Mouse (Mus musculus) neural tube, embryonic 15.5 days (tissue): ENCODE measurements around the gene Sowahb. TPM values are rescaled to one million over a fixed set of nuclear protein-coding genes. Genes with fewer than 3 reads are reported as not detected.

ENCODE experiments used
- ATAC-seq: fragments of 200-750 bp; cut with Nextera tagmentation; 2 replicates; pipeline ENCODE4 v1.8.0; 2017; ENCODE audit warnings: mild to moderate bottlenecking, moderate TSS enrichment, moderate library complexity; ENCODE audit not compliant: low FRiP score
- H3K27ac ChIP-seq: fragments of 300-500 bp; sonication (generic); replicated peaks from 2 replicates; pipeline ENCODE4 v1.5.1; 2015; ENCODE audit warnings: mild to moderate bottlenecking, inconsistent platforms
- H3K27me3 ChIP-seq: fragments of 300-500 bp; sonication (generic); replicated peaks from 2 replicates; pipeline ENCODE4 v1.6.1; 2015; ENCODE audit warnings: inconsistent platforms
- H3K36me3 ChIP-seq: fragments of 300-500 bp; sonication (generic); 2 replicates; pipeline ENCODE4 v1.6.1; 2015; ENCODE audit warnings: inconsistent platforms
- H3K4me1 ChIP-seq: fragments of 300-500 bp; sonication (generic); 2 replicates; pipeline ENCODE4 v1.6.1; 2015; ENCODE audit warnings: inconsistent platforms
- H3K4me2 ChIP-seq: fragments of 300-500 bp; sonication (generic); 2 replicates; pipeline ENCODE4 v1.6.1; 2015; ENCODE audit warnings: inconsistent platforms, mild to moderate bottlenecking, moderate library complexity
- H3K4me3 ChIP-seq: fragments of 300-500 bp; sonication (generic); replicated peaks from 2 replicates; pipeline ENCODE4 v1.5.1; 2015; ENCODE audit warnings: mild to moderate bottlenecking, inconsistent platforms
- H3K9ac ChIP-seq: fragments of 300-500 bp; sonication (generic); replicated peaks from 2 replicates; pipeline ENCODE4 v1.6.1; 2015; ENCODE audit warnings: mild to moderate bottlenecking, inconsistent platforms
- H3K9me3 ChIP-seq: fragments of 300-500 bp; sonication (generic); replicated peaks from 2 replicates; pipeline ENCODE4 v1.6.1; 2016; ENCODE audit warnings: inconsistent platforms
- WGBS: fragments of 180-500 bp; shearing (Covaris S2); methylation state at CpG from one replicate; pipeline ENCODE4 v1.1.7; 2015; ENCODE audit warnings: mixed read lengths; 5-methylcytosine and 5-hydroxymethylcytosine counted together
- polyA plus RNA-seq: library from polyadenylated mRNA; unstranded; fragments of >200 nt; fragmentation: Nextera tagmentation; extraction: Ambion mirVana; gene quantifications from 2 replicates; pipeline ENCODE4 v1.2.1, GENCODE M21; 2015

Sowahb gene
- 0.34 TPM in 1 of 2 replicates, not detected in the other for polyA plus RNA-seq

DNA sequence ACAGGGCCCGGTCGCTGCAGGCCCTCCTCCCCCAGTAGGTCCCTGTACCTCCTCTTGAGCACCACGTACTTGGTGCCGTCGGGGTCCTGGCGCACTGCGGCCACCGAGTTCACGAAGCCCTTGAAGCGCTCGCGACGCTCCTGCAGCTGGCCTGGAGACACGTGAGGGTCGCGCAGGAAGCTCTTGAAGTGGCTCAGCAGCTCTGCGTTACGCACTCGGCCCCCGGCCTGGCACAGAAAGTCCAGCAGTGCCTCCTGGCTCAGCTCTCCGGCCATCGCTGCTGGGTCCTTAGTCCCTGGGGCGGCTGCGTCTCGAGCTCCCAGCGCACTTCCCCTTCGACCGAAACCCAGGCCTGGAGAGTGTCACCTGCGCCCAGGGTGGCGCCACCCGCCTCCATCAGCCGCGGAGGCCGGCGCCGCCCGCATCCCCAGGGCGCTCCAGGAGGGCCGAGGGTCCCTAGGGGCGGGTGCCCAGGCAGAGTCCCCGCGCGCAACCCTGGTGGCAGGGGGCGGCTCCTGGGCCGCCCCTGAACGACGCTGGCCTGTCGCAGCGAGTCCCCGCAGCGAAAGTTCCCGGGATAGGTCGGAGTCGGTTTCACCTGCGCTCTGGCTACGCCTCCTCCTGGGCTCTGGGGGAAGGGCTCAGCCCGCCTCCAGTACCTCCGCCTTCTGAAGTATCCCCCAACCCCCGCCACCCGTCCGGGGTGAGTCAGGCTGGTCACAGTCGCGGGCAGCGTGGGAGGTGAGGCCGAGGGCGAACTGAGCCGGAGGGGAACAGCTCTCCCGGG lies at the start of gene Sowahb:
Sowahb (minus strand) TSS at position 439 of the 787 bp plus-strand sequence.
- H3K9me3 ChIP-seq: no peaks in the 10 kb centered on the region
- H3K9ac ChIP-seq: peak within 1 kb of the TSS; percentile 50
- peaks cover 74% of the 10 kb centered on the region for H3K27me3 ChIP-seq
- peak; percentile 58 for ATAC-seq
- peak within 1 kb of the TSS; percentile 51 for H3K4me3 ChIP-seq
- peak within 1 kb of the TSS; percentile 99 for H3K4me2 ChIP-seq
- WGBS: under 1% methylated on average over 68 of the region's 68 CpGs
- no peaks in the 10 kb centered on the region for H3K36me3 ChIP-seq
- peaks cover 22% of the 10 kb centered on the region for H3K4me1 ChIP-seq
- H3K27ac ChIP-seq: no peak within 1 kb of the TSS

DNA sequence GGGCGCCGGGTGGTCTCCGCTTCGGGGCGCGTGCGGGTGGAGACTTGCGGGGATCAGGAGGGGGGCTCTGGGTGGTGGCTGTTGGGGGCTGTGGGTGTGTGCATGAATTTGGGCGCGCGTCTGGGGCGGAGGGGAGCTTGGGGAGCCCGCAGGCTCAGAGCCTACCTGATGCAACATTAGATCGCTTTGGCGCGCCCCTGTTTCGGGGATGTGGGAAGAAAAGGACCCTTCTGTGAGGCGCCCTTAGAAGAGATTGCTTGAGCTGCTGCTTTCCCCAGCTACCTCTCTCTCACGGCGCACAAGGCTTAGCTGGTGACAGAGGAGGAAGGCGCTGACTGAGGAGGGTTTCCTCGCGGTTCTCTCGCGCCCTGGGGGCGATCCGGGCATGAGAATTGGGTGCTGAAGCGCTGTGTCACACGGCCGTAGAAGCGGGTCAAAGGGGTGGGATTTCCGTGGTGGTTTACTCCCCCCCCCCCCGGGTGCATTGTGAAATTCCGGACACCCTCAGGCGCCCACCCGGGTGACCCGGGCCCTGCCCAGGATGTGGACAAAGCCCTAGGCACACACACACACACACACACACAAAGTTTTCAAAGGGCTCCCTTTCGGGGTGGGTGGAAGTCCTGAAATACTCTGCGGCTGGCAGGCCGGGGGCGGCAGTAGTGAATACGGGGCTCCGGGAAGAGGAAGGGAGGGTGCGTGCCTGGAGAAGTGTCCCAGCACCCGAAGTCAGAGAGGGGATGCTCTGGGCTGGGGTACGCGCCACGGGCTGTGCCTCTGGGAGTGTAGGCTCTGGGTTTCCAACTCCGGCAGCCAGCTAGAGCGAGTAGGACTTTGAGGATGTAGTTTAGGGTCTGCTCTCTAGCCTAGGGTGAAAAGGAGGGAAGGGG lies 49.1 kb upstream of the Sowahb start:
- peak; percentile 70 for ATAC-seq
- peak overlapping the region; percentile 90 for H3K4me3 ChIP-seq
- no peaks in the 10 kb centered on the region for H3K36me3 ChIP-seq
- H3K9me3 ChIP-seq: no peaks in the 10 kb centered on the region
- H3K9ac ChIP-seq: peak overlapping the region; percentile 87
- H3K4me2 ChIP-seq: peak overlapping the region; percentile 90
- peak overlapping the region; percentile 97 for H3K27ac ChIP-seq
- no peaks in the 10 kb centered on the region for H3K27me3 ChIP-seq
- WGBS: under 1% methylated on average over 48 of the region's 50 CpGs
- H3K4me1 ChIP-seq: peaks cover 56% of the 10 kb centered on the region

DNA sequence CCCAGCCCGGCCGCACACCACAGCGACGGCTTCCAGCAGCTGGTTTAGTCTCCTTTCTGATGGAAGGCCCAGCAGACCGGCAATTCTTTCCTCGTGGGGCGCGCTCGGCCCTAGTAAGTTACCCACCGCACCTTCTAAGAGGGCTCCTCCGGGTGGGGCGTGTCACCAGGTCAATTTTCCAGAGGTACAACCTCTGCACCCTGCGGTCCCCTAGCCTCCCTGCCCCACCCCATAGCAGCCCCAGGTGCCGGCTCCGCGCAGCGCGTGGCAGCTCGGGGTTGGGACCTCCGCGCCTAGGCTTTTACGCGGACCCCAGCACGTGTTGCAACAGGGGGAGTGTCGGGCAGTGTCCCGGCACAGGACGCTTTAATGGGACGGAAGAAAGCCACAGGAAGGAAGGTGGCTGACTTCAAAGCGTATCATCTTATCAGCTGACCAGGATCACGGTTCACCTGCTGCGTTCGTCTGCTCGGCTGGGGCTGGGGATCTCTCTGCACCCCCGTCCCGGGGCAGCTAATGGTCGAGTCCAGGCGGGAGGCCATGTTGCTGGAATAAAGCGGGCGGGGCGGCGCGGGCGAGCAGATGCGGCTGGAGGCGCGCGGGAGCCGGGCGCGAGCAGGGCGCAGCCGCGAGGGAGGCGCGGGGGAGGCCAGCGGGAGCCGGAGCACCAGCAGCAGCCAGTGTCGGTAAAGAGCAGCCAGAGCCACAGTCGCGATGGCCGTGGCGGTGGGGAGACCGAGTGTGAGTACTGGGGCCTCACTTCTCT lies 48.2 kb upstream of the Sowahb start, which contains the start of gene Sept11:
Sept11 (plus strand) TSS at position 581 of the 766 bp plus-strand sequence.
- H3K4me2 ChIP-seq: peak within 1 kb of the TSS; percentile 90
- no peaks in the 10 kb centered on the region for H3K9me3 ChIP-seq
- ATAC-seq: peak; percentile 93
- no peaks in the 10 kb centered on the region for H3K27me3 ChIP-seq
- peaks cover 48% of the 10 kb centered on the region for H3K4me1 ChIP-seq
- under 1% methylated on average over 63 of the region's 63 CpGs for WGBS
- H3K4me3 ChIP-seq: peak within 1 kb of the TSS; percentile 90
- no peaks in the 10 kb centered on the region for H3K36me3 ChIP-seq
- H3K9ac ChIP-seq: peak within 1 kb of the TSS; percentile 87
- peak within 1 kb of the TSS; percentile 97 for H3K27ac ChIP-seq

DNA sequence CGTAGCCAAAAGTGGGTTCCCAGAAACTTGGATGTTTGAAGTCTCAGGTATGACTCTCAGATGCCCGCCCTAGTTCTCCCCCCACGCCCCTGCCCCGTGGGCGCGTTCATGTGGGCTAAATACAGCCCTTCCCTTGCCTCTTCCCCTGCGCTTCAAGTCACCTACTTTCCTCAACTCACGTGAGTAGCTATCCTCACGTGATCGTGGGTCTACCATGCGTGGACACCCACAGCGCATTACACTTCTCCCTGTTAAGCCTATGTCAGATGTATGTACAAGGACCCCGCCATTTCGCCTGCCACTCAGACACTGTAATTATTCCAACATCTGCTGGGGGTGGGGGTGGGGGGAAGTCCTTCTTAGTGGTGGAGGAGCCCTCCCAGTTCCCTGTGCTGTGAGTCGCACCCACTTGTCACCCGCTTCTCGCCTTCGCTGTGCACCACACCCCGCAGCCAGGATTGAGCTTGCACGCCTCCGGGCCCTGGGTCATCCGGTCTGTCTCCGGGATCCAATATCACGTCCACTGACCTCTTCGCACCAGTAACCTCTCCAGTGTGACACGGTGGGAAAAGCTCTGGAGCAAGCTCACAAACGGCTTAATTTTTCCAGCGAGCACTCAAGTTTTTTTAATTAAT lies 47.4 kb upstream of the Sowahb start:
- 7% methylated on average over 28 of the region's 28 CpGs for WGBS
- H3K27me3 ChIP-seq: no peaks in the 10 kb centered on the region
- H3K4me2 ChIP-seq: peak overlapping the region; percentile 90
- H3K4me3 ChIP-seq: peak overlapping the region; percentile 90
- H3K4me1 ChIP-seq: peaks cover 41% of the 10 kb centered on the region
- peak; percentile 38 for ATAC-seq
- no peaks in the 10 kb centered on the region for H3K36me3 ChIP-seq
- H3K9me3 ChIP-seq: no peaks in the 10 kb centered on the region
- peak overlapping the region; percentile 87 for H3K9ac ChIP-seq
- H3K27ac ChIP-seq: peak overlapping the region; percentile 97

DNA sequence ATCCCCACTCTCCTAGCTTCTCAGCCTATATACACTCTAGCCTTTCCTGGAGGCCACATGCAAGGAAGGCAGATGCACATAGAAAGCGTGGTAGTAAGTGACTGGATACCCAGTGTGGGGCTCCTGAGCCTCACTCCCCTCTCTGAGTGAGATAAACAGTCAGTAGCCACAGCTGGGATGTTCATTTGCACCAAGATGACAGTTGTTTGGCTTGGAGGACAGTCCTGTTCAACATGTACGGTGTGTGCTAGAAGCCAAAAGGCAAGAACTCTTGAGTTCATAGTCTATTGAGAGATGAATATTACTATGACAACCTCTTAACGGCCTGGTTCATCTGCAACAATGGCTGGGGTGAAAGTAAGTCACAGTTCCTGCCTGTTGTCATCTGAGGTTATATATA lies 46.4 kb upstream of the Sowahb start:
- H3K27me3 ChIP-seq: no peaks in the 10 kb centered on the region
- no peak overlapping the region for H3K27ac ChIP-seq
- 57% methylated on average over 3 of the region's 3 CpGs for WGBS
- peaks cover 32% of the 10 kb centered on the region for H3K4me1 ChIP-seq
- no peak for ATAC-seq
- H3K4me2 ChIP-seq: peak overlapping the region; percentile 90
- no peaks in the 10 kb centered on the region for H3K9me3 ChIP-seq
- H3K36me3 ChIP-seq: no peaks in the 10 kb centered on the region
- no peak overlapping the region for H3K9ac ChIP-seq
- H3K4me3 ChIP-seq: peak overlapping the region; percentile 90

DNA sequence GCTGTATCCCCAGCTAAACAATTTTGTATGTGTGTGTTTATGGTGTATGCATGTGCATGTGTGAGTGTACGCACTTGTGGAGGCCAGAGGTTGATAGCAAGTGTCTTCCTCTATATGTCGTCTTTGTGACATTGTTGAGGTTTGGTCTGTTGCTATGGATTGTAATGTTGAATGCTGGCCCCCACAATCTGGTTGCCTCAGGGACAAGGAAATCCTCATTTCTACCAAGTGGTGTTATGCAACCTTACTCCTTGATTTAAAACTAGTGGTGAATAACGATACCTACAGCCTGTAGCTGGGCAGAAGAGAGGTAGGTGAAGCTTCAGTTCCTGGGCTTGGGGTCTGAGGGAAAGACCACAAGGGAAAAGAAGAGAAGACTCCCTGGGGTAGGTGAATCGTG lies 41.1 kb upstream of the Sowahb start:
- Histone ChIP-seq H3K27me3 (no peaks in the 10 kb centered on the region), H3K4me2 (no peak overlapping the region), H3K9ac (no peak overlapping the region), H3K4me3 (no peak overlapping the region), H3K4me1 (peaks cover 2% of the 10 kb centered on the region), H3K9me3 (no peaks in the 10 kb centered on the region), H3K36me3 (no peaks in the 10 kb centered on the region), H3K27ac (no peak overlapping the region)
- WGBS: 88% methylated on average over 4 of the region's 4 CpGs
- ATAC-seq: no peak

DNA sequence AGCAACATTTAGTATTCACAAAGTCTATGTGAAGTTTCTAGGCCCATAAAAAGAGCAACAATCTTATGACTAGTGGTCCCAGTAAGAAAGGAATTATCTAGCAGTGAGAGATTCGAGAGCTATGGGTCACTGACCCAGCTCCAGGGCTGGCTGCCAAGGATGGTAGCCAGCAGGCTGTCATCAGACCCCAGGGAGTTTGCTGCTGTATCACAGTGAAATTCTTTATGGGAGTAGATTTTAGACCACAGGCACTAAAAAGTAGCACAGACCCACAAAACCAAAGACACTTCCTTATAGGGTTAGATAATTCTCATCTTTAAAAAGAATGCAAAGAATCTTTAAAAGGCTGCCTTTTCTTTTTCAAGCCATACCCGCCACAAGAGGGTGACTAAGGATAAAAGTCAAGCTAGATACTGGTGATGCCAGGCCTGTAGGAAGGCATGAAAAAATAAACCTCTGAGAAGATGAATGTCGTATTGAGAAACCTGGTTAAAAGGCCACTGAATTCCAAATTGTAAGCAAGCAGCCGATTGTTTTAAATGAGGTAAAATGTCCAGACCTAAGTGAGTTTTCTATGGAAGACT lies 40.3 kb upstream of the Sowahb start:
- WGBS: 78% methylated on average over 4 of the region's 4 CpGs
- no peak overlapping the region for H3K27ac ChIP-seq
- no peaks in the 10 kb centered on the region for H3K4me1 ChIP-seq
- H3K36me3 ChIP-seq: no peaks in the 10 kb centered on the region
- H3K4me3 ChIP-seq: no peak overlapping the region
- H3K27me3 ChIP-seq: no peaks in the 10 kb centered on the region
- ATAC-seq: no peak
- H3K9me3 ChIP-seq: no peaks in the 10 kb centered on the region
- H3K9ac ChIP-seq: no peak overlapping the region
- no peak overlapping the region for H3K4me2 ChIP-seq

DNA sequence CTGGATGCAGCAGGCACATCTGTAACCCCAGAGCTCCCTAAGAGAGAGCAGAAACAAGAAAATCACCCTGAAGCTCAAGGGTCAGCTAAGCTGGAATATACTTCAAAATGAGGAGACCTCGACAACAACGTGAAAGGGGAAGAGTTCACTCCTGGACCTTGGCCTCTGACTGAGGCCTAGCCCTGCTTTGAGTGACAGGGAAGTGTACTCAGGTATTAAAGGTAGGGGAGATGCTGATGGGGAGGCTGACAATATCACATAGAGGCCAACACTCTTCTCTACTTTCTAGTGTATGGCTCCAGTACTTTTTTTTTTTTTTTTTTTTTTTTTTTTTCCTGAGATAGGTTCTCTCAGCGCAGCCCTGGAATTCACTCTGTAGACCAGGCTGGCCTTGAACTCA lies 34.8 kb upstream of the Sowahb start:
- Histone ChIP-seq H3K9ac (no peak overlapping the region), H3K27me3 (no peaks in the 10 kb centered on the region), H3K4me3 (no peak overlapping the region), H3K27ac (no peak overlapping the region), H3K9me3 (no peaks in the 10 kb centered on the region; the same call in 1 of the 2 replicates), H3K4me1 (no peaks in the 10 kb centered on the region), H3K36me3 (no peaks in the 10 kb centered on the region), H3K4me2 (no peak overlapping the region)
- no peak for ATAC-seq
- WGBS: 96% methylated on average over 3 of the region's 3 CpGs

DNA sequence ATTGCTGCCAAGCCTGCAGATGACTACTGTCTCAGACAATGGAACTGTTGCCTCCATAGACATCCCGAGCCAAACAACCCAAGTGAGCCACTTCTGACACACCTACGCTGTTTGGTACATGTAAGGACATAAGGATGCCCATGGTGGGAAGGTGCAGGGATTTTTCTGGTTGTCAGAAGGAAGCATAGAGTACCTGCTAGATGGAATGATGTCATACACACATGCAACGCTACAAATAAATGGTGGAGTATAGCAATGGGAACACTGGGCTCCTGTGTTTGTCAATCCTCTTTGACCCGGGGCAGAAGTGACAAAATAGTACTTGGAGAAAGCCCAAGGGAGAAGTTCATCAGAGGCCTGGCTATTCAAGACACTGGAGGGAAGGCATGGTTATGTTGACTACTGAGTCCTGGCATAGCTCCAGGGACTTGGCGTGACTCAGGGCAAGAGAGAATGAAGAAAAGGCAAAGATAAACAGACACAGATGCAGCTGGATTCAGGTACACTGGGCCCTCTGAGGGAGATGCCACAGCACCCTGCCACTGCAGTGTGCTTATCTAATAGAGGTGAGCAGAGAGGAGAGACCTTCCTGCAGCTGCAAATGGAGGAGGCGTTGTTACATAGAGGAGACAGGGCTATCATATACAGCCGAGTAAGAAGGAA lies 33.0 kb upstream of the Sowahb start:
- no peak for ATAC-seq
- Histone ChIP-seq H3K9ac (no peak overlapping the region), H3K4me3 (no peak overlapping the region), H3K27ac (no peak overlapping the region), H3K4me2 (no peak overlapping the region), H3K36me3 (no peaks in the 10 kb centered on the region), H3K4me1 (no peaks in the 10 kb centered on the region), H3K27me3 (no peaks in the 10 kb centered on the region), H3K9me3 (no peaks in the 10 kb centered on the region; the same call in 1 of the 2 replicates)
- WGBS: 82% methylated on average over 7 of the region's 7 CpGs

DNA sequence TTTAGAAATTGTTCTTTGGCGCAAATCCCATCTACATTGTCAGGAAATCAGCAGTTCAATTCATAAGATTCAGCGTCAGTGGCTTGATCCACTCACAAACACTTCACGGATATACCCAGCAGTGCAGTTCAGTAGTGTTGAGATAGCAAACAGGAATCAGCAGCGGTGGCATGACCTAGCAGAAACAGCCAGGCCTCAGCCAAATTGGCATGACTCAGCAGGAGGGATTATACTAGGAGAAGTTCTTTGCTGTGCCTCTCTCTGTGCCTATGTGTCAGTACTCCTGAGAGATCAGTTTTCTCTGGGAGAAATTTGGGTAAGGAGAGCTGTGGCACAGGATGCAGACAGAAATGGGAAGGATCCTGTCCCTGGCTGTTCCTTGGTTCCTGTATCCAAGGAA lies 16.0 kb upstream of the Sowahb start:
- Histone ChIP-seq H3K4me2 (no peak overlapping the region), H3K36me3 (no peaks in the 10 kb centered on the region), H3K27me3 (no peaks in the 10 kb centered on the region), H3K4me1 (no peaks in the 10 kb centered on the region), H3K9ac (no peak overlapping the region), H3K9me3 (no peaks in the 10 kb centered on the region), H3K27ac (no peak overlapping the region), H3K4me3 (no peak overlapping the region)
- no peak for ATAC-seq
- WGBS: 94% methylated on average over 4 of the region's 4 CpGs
